Mouse (Mus musculus) heart, embryonic 15.5 days (tissue): ENCODE data around the gene Ulk1. TPM values are rescaled to one million over a fixed set of nuclear protein-coding genes. Genes with fewer than 3 reads are reported as not detected.
"Not testable (repeated sequence)": the region's sequence is repeated elsewhere in the genome, so short reads cannot be mapped to it uniquely, and the experiment has no call there.

Experiments used
- ATAC-seq: fragments of 200-750 bp; cut with Nextera tagmentation; replicated peaks from 2 replicates; pipeline ENCODE4 v1.8.0; 2017; ENCODE audit warnings: low read depth, moderate TSS enrichment; ENCODE audit not compliant: insufficient number of reproducible peaks, insufficient read depth, low FRiP score
- H3K27ac ChIP-seq: fragments of 300-500 bp; sonication (generic); 2 replicates; pipeline ENCODE4 v1.5.1; 2015; ENCODE audit warnings: mild to moderate bottlenecking, inconsistent platforms
- H3K27me3 ChIP-seq: fragments of 300-500 bp; sonication (generic); 2 replicates; pipeline ENCODE4 v1.6.1; 2015; ENCODE audit warnings: inconsistent platforms
- H3K36me3 ChIP-seq: fragments of 300-500 bp; sonication (generic); 2 replicates; pipeline ENCODE4 v1.6.1; 2015; ENCODE audit warnings: mild to moderate bottlenecking, inconsistent platforms
- H3K4me1 ChIP-seq: fragments of 300-500 bp; sonication (generic); replicated peaks from 2 replicates; pipeline ENCODE4 v1.6.1; 2015; ENCODE audit warnings: inconsistent platforms
- H3K4me2 ChIP-seq: fragments of 300-500 bp; sonication (generic); 2 replicates; pipeline ENCODE4 v1.6.1; 2015; ENCODE audit warnings: inconsistent platforms, mild to moderate bottlenecking, moderate library complexity
- H3K4me3 ChIP-seq: fragments of 300-500 bp; sonication (generic); 2 replicates; pipeline ENCODE4 v1.5.1; 2015; ENCODE audit warnings: mild to moderate bottlenecking, inconsistent platforms
- H3K9ac ChIP-seq: fragments of 300-500 bp; sonication (generic); 2 replicates; pipeline ENCODE4 v1.6.1; 2015; ENCODE audit warnings: mild to moderate bottlenecking, inconsistent platforms
- H3K9me3 ChIP-seq: fragments of 300-500 bp; sonication (generic); replicated peaks from 2 replicates; pipeline ENCODE4 v1.6.1; 2016; ENCODE audit warnings: inconsistent platforms
- WGBS: fragments of 180-500 bp; shearing (Covaris S2); methylation state at CpG from one replicate; pipeline ENCODE4 v1.1.7; 2015; ENCODE audit warnings: mixed read lengths; 5-methylcytosine and 5-hydroxymethylcytosine counted together
- polyA plus RNA-seq: library from polyadenylated mRNA; unstranded; fragments of >200 nt; fragmentation: Nextera tagmentation; extraction: Ambion mirVana; gene quantifications from 2 replicates; pipeline ENCODE4 v1.2.1, GENCODE M21; 2015

The Ulk1 gene
- polyA plus RNA-seq: 9.2 and 15.9 TPM in 2 replicates

DNA sequence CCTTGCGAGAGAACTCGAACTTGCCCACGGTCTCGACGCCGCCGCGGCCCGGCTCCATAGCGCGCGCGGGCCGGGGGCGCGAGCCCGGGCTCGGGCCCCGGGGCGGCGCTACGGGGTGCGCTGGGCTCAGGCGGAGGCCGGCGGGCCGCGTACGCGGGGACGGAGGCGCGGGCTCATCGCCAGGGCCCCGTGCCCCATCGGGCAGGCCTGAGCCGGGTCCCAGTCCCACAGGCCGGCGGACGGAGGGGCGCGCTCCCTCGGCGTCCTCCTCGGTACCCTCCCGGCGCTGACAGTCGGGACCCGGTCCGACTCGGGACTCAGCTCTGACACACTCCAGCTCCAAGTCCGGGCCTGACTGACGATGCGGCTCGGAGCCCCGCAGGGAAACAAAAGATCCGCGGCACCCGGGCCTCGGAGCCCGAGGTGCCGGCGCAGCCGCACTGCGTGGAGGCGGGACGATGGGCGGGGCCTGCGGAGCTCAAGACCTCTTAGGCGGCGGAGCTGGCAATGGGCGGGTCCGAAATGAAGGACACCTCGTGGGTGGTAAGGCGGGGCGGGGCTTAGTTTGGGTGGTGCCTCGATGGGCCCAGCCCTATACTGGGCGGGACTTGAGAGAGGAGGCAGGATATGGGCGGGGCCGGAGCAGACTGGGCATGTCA, at the start of gene Ulk1:
TSS of gene Ulk1 (minus strand) at position 431 of the 659 bp plus-strand sequence.
- under 1% methylated on average over 49 of the region's 80 CpGs for WGBS
- peak within 1 kb of the TSS; percentile 74 for H3K4me3 ChIP-seq
- H3K4me1 ChIP-seq: peaks cover 39% of the 10 kb centered on the region
- peak; percentile 97 for ATAC-seq
- no peaks in the 10 kb centered on the region for H3K9me3 ChIP-seq
- H3K4me2 ChIP-seq: peak within 1 kb of the TSS; percentile 83
- H3K27ac ChIP-seq: peak within 1 kb of the TSS; percentile 81
- H3K27me3 ChIP-seq: no peaks in the 10 kb centered on the region
- H3K36me3 ChIP-seq: no peaks in the 10 kb centered on the region; the same call in 1 of the 2 replicates
- H3K9ac ChIP-seq: peak within 1 kb of the TSS; percentile 95

DNA sequence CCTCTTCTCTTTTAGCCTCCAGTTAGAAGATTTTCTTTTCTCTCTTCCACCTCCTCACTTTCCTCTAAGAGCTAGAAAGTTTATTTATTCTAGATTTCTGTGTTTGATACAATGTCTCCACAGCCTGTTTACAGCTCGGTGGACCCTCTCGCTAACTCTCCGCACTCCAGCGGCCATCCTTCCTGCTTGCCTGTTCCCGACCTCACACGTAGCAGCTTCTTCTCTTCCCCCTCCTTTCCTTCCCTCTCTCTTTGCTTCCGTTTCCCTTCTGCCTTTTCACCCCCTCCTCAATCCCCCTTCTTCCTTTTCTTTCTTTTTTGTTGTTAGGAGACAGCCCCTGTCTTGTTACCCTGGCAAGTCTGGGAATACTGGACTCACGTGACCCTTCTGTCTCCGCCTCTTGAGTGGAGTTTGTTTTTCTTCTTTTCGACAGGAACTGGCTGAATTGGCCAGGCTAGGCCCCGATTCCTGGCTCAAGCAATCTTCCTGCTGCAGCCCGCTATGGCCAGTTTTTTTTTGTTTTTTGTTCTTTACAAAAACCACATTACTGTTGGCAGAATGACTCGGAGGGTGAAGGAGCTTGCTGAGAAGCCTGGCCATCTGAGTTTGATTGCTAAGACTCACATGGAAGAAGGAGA, 49.2 kb upstream of the Ulk1 start:
- H3K4me1 ChIP-seq: peaks cover 10% of the 10 kb centered on the region
- H3K27ac ChIP-seq: peak overlapping the region; percentile 85
- H3K4me2 ChIP-seq: peak overlapping the region; percentile 48
- H3K9me3 ChIP-seq: no peaks in the 10 kb centered on the region
- H3K9ac ChIP-seq: no peak overlapping the region
- H3K36me3 ChIP-seq: peaks cover 9% of the 10 kb centered on the region; the same call in 1 of the 2 replicates
- 0 out of 2 replicates have a peak, but pooled peaks have one; percentile 62 for ATAC-seq
- H3K4me3 ChIP-seq: peak overlapping the region; percentile 31
- H3K27me3 ChIP-seq: no peaks in the 10 kb centered on the region
- WGBS: 42% methylated on average over 13 of the region's 13 CpGs

DNA sequence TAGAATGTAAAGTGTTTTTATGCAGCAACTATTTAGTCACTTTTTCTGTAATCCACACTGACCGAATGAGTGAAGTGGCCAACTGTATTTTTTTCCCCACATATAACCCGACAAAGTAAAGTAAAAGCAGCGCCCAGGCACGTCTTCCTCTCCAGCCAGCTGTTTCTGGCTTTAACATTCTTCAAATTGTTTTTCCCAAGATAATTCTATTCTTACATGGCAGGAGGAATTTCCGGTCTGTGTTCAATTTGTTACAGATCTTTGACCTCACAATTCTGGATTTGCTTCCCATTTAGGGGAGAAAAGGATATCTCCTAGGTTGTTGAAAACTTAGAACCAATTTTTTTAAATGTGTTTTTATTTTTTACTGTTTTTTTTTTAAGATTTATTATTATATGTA, 47.2 kb upstream of the Ulk1 start:
- no peaks in the 10 kb centered on the region for H3K36me3 ChIP-seq
- H3K9me3 ChIP-seq: no peaks in the 10 kb centered on the region
- 18% methylated on average over 5 of the region's 5 CpGs for WGBS
- ATAC-seq: no peak
- H3K4me2 ChIP-seq: no peak overlapping the region
- H3K27me3 ChIP-seq: no peaks in the 10 kb centered on the region
- H3K4me3 ChIP-seq: no peak overlapping the region
- H3K4me1 ChIP-seq: peaks cover 10% of the 10 kb centered on the region
- peak overlapping the region; percentile 67 for H3K27ac ChIP-seq
- H3K9ac ChIP-seq: no peak overlapping the region

DNA sequence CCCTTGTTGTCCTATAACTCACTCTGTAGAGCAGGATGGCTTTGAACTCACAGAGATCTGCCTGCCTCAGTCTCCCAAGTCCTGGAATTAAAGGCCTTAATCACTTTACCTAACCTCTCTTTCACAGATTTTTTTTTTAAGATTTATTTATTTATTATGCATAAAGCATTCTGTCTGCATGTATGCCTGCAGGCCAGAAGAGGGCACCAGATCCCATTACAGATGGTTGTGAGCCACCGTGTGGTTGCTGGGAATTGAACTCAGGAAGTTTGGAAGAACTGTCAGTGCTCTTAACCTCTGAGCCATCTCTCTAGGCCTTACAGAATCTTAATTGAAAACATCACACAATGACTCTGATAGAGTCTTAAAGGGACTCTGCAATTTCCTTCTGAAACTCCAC, 43.1 kb upstream of the Ulk1 start:
- no peak overlapping the region for H3K27ac ChIP-seq
- H3K4me1 ChIP-seq: peaks cover 7% of the 10 kb centered on the region
- H3K4me3 ChIP-seq: no peak overlapping the region
- no peak overlapping the region for H3K9ac ChIP-seq
- H3K27me3 ChIP-seq: no peaks in the 10 kb centered on the region
- WGBS: 84% methylated on average over 1 of the region's 1 CpGs
- peaks cover 23% of the 10 kb centered on the region; the same call in 1 of the 2 replicates for H3K36me3 ChIP-seq
- no peak for ATAC-seq
- H3K9me3 ChIP-seq: no peaks in the 10 kb centered on the region
- H3K4me2 ChIP-seq: no peak overlapping the region

DNA sequence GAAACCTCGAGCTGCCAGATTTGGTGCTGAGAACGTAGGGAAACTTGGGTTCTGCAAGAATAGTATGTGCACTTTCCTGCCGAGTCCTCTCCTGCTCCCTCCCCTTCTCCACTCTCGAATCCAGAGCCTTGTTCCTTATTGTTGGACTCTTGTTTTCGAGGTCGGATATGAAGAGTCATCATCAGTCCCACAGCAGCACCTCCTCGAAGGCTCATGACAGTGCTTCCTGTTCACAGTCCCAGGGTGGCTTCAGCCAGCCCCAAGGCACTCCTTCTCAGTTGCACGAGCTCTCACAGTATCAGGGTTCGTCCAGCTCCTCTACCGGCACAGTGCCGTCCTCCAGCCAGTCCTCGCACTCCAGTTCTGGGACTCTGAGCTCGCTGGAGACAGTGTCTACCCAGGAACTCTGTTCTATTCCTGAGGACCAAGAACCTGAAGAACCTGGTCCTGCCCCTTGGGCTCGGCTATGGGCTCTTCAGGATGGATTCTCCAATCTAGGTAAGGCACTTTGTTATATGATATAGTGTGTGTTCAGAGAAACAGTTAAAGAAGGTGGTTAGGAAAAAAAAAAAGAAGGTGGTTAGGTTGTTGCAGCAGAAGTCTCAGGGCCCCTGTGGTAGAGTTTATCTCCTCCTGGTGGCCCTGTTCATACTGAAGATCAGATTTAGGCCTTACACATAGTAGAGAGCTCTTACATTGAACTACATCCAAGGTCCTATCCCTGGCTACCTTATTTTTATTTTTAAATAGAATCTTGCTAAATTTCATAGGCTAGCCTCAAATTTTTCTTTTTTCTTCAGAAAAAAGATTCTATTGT, 31.4 kb upstream of the Ulk1 start:
- no peaks in the 10 kb centered on the region for H3K9me3 ChIP-seq
- no peak overlapping the region for H3K27ac ChIP-seq
- H3K27me3 ChIP-seq: no peaks in the 10 kb centered on the region
- H3K4me3 ChIP-seq: no peak overlapping the region
- 91% methylated on average over 14 of the region's 14 CpGs for WGBS
- ATAC-seq: no peak
- peaks cover 8% of the 10 kb centered on the region; the same call in 1 of the 2 replicates for H3K36me3 ChIP-seq
- peak overlapping the region; percentile 88; the same call in 1 of the 2 replicates for H3K4me2 ChIP-seq
- H3K9ac ChIP-seq: no peak overlapping the region
- peaks cover 14% of the 10 kb centered on the region for H3K4me1 ChIP-seq

DNA sequence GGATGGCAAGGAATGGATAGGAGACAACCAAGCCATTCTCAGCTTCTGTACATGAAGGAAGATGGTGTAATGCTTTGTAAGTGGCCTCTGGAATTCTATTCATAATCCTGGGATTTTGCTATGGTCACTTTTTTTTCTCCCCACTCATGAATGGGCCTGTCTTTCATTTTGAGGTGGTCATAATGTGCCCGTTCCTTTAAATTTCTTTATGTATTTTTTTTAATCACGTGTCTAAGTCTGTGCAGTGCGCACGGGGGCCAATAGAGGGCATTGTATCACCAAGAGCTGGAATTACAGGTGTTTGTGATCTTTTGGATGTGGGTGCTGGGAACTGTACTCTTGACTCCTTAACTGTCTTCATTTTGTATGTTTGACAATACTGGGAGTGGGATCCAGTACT, 30.6 kb upstream of the Ulk1 start:
- H3K9ac ChIP-seq: peak overlapping the region; percentile 59
- H3K4me2 ChIP-seq: peak overlapping the region; percentile 88
- no peaks in the 10 kb centered on the region for H3K27me3 ChIP-seq
- peak overlapping the region; percentile 75 for H3K4me3 ChIP-seq
- no peaks in the 10 kb centered on the region for H3K9me3 ChIP-seq
- H3K4me1 ChIP-seq: peaks cover 20% of the 10 kb centered on the region
- peaks cover 8% of the 10 kb centered on the region; the same call in 1 of the 2 replicates for H3K36me3 ChIP-seq
- peak overlapping the region; percentile 81 for H3K27ac ChIP-seq
- no peak for ATAC-seq
- 7% methylated on average over 4 of the region's 4 CpGs for WGBS

DNA sequence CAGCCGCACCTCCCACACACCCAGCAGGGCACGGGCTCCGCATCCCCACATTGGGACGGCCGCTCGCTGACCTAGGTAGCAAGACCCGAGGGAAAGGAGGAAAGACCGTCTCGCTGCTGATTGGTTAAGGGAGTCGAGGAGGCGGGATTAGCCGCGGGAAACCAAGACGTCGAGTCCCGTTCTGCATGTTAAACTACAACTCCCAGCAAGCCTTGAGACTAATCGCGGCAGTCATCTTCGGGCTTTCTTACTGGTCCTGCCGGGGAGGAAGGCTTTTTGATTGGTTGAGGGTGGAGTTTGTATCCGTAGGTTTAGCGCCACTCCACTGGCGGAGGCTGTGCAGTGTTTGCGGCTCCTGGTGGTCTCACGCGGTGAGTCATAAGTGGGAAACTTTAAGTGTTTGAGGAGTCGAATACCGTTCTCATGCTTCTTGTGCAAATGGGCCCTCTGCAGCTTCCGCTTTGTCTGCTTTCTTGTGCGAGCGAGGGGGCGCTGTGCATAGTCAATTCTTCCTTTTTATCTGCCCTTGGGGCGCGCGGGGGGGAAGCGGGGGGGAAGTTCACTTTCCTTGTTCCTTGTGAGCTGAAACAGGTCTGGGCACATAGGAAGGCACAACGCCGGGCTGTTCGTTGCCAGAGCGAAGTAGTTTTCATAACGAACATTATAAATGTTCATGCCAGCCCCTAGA, 29.9 kb upstream of the Ulk1 start, which contains the start of the genes Hscb and Chek2:
TSS of gene Hscb (minus strand) at position 100 of the 688 bp plus-strand sequence.
TSS of gene Chek2 (plus strand) at position 302 of the 688 bp plus-strand sequence.
- H3K4me3 ChIP-seq: peak within 1 kb of the TSS; percentile 75
- no peaks in the 10 kb centered on the region for H3K9me3 ChIP-seq

DNA sequence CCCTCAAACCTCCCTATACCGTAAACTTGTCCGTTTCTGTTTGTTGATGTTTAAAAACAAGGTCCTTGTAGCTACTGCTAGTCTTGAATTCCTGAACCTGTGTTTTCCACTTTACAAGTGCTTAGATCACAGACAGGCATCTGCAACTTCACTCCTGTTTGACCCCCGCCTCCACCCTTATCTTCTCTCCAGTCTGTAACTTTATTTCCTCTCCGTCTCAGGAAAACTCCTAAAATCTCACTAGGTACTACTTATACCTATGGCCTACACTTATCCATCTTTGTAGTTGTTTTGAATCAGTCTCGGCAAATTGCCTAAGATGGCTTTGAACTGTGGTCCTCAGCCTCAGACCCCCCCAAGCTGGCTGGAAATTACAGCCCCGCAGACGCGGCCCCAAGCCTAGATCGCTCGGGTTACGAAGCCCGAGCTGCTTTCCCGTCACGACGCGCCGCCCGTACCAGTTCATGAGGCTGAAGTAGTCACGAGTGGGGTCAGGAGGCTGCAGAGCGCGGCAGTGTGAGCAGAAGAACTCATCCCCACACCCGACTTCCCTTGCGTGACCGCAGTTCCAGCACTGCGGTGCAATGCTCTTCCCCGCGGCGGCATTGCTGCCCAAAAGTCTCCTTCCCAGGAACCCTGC, 29.3 kb upstream of the Ulk1 start:
- peak overlapping the region; percentile 88 for H3K4me2 ChIP-seq
- ATAC-seq: peak; percentile 65

More for the DNA sequence above, 29.9 kb upstream of the Ulk1 start, which contains the start of the genes Hscb and Chek2:
- peaks cover 8% of the 10 kb centered on the region; the same call in 1 of the 2 replicates for H3K36me3 ChIP-seq
- H3K4me1 ChIP-seq: peaks cover 20% of the 10 kb centered on the region
- under 1% methylated on average over 41 of the region's 41 CpGs for whole genome bisulfite sequencing
- peak within 1 kb of the TSS; percentile 83 for H3K27ac ChIP-seq
- peak within 1 kb of the TSS; percentile 73 for H3K9ac ChIP-seq
- ATAC-seq: peak; percentile 96
- H3K27me3 ChIP-seq: no peaks in the 10 kb centered on the region
- H3K4me2 ChIP-seq: peak within 1 kb of the TSS; percentile 88

DNA sequence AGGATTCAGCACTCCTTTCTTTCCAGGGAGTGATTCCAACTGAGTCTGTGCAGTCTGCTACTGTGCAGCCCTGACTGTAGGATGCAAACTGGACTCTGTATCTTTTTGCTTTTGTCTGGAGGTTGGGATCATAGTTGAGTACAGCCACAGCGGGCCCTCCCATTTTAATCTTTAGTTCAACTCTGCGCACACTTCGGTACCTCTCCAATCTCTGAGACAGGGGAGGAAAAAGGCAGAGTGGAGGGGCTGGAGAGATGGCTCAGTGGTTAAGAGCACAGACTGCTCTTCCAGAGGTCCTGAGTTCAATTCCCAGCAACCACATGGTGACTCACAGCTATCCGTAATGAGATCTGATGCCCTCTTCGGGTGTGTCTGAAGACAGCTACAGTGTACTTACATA, 28.1 kb upstream of the Ulk1 start:
- not testable (repeated sequence) for H3K4me2 ChIP-seq, H3K36me3 ChIP-seq, H3K9me3 ChIP-seq, H3K27me3 ChIP-seq, H3K27ac ChIP-seq, ATAC-seq, H3K4me3 ChIP-seq, H3K9ac ChIP-seq
- 87% methylated on average over 5 of the region's 5 CpGs for WGBS
- H3K4me1 ChIP-seq: peaks cover 20% of the 10 kb centered on the region

More for the DNA sequence above, 29.3 kb upstream of the Ulk1 start:
- Histone ChIP-seq H3K4me1 (peaks cover 20% of the 10 kb centered on the region), H3K27me3 (no peaks in the 10 kb centered on the region), H3K27ac (peak overlapping the region; percentile 83), H3K9me3 (no peaks in the 10 kb centered on the region), H3K9ac (peak overlapping the region; percentile 73), H3K36me3 (peaks cover 8% of the 10 kb centered on the region; the same call in 1 of the 2 replicates), H3K4me3 (peak overlapping the region; percentile 75)
- WGBS: 4% methylated on average over 28 of the region's 28 CpGs

DNA sequence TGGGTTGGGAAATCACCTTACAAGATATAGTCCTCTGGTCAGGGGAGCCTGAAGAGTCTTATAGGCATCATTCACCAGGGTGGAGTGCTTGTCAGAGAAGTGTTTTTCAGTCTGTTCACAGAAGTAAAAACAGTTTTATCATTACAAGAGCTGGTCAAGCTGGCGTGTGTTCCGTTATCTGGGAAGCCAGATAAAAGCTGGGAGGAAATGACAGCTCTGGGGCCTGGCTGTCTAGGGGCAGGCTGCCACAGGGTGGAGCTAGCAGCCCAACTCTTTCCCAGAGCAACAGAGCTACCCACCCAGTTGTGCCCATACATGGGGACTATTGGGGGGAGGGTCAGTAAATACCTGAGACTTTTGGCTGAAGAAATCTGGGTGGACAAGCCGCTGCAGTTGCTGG, 26.1 kb upstream of the Ulk1 start:
- 7% methylated on average over 3 of the region's 3 CpGs for WGBS
- Histone ChIP-seq H3K4me2 (peak overlapping the region; percentile 45), H3K9me3 (no peaks in the 10 kb centered on the region), H3K36me3 (peaks cover 4% of the 10 kb centered on the region; the same call in 1 of the 2 replicates), H3K4me1 (peaks cover 20% of the 10 kb centered on the region), H3K27me3 (no peaks in the 10 kb centered on the region), H3K27ac (no peak overlapping the region; the same call in 1 of the 2 replicates), H3K9ac (no peak overlapping the region), H3K4me3 (no peak overlapping the region)
- ATAC-seq: no peak; the same call in 1 of the 2 replicates
